Mouse (Mus musculus): ENCODE measurements at regions not wholly inside any gene's neighbourhood (a gene's known extent, or its start where the extent isn't known, plus 50 kb on each side); places are given as distances from the start of the nearest gene placed in this dataset.

DNA sequence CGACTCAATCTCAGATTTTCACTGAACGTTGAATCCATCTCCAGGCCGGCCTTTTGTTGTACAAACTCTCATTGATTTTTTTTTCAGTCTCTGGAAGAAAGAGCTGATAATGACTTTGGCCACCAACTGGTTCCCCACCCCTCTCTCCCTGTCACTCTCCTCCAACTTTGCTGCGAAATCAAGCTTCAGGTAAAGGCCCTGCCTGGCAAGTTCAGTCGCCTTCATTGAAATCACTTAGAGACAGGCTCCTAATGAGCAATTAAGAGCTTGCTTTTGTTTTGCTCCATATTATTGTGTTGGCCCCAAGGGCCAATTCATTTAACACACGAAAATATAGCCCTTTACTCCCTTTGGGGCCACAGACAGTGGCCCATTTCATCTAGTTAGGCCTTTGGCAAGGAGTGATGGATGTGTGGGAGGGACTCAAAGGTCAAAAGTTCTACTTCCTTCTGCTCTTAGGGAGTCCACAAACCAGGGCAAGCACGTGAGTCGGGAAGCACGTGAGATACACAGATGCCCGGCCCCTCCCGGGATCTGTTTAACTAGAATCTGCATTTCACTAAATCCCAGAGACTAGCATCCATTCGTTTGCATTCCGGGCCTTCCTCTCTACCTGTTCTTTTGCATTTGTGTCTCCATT lies 120.0 kb downstream of the Dact1 start:
- DNase-seq (ENCODE audit: inconsistent ontology term), result peak; percentile 16

DNA sequence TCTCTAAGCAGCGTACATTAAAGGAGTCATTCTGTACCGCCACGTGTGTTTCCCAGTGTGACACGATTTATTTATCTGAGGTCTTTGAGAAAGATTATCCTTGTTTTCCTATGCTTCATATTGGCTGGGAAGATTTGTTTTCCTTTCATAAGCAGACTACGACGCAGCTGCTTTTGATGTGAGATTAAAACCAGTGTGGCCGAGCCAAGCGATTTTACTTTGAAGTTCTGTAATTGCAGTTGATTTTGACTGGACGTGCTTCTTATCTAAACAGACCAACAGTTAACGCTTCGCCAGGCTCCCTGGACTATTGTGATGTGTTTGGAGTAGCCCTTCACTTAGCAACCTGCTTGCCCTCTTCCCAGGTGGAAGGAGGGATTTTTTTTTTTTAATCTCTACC lies 120.6 kb downstream of the Dact1 start:
- DNase-seq (ENCODE audit: inconsistent ontology term), result no peak

DNA sequence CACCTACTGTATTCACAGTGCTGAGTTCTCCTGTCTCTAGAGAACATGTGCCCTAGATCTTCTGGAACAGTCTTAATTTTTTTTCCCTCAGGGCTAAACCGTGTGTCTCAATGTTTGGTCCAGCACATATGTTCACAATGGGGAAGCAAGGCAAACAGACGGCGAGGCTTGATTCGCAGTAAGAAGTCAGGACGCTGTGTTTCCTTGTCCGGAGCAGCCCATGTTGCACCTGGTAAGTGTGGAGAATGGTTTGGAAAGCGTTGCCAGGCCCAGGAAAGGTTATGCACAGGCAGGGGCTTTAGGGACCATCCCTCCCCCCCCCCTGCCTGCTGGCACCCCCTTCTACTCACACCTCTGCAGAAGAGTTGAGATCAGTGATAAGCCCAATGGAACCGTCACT lies 121.4 kb downstream of the Dact1 start:
- DNase-seq (ENCODE audit: inconsistent ontology term), result no peak

DNA sequence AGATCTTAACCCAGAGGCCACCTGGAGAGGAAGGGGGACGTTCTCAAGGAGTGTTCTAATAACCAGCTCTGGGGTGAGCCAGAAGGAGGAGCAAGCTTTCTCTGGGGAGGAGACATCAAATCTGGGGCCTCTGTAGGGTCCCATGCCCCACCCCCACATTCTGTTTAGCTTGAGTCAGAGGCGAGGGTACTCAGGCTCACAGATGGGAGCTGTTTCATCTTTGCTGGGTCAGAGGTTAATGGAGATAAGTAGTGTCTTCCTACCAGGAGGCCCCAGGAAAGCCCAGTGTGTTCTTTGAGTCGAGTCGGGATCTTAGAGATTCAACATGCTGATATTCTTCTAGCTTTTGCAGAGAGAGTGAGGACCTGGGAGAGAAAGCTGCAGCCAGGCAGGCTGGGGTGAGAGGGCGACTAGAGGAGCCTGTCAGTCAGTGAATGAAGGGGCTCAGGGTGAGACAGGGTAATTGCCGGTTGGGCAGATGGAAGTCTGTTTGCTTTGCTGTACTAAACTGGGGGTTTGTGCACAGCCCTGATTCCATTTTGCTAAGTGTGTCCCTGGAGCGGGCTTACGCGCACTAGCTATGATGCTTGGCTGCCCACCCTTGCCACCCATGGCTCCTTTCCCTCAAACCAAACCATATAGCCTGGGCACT lies 124.0 kb downstream of the Dact1 start:
- no peak for DNase-seq (ENCODE audit: inconsistent ontology term)

DNA sequence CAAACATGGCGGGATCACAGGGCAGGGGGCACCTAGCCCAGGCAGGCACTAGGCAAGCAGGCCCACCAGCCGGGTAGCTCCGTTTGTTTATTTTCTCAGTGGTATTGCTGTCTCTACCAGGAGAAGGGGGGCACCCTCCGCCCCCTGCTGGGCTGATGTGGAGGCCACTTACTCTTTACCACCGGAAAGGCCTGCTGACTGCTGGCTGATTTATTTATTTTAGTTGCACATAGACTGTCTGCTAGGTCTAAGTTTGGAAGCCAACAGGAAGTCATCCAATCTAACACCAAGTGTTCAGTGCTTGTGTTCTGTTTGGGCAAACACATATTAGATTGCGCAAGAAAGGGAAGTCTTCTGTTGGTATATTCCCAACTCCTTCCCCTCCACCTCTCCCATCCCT lies 128.6 kb downstream of the Dact1 start:
- no peak for DNase-seq (ENCODE audit: inconsistent ontology term)

DNA sequence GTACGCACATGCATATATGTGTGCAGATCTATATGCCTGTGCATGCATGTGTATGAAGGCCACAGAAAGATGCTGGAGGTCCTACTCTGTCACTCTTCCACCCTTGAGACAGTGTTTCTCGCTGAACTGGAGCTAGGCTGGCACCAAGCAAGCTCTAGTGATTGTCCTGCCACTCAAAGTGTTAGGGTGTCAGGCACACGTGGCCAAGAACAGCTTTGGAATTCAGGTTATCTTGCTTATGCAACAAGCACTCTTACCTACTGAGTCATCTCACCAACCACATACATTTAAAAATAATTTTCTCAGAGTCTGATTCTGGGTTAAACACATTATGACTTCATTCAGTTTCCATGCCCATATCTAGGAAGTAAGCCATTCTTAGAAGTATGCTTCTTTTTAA lies 131.2 kb downstream of the Dact1 start:
- DNase-seq (ENCODE audit: inconsistent ontology term), result peak; percentile 11

DNA sequence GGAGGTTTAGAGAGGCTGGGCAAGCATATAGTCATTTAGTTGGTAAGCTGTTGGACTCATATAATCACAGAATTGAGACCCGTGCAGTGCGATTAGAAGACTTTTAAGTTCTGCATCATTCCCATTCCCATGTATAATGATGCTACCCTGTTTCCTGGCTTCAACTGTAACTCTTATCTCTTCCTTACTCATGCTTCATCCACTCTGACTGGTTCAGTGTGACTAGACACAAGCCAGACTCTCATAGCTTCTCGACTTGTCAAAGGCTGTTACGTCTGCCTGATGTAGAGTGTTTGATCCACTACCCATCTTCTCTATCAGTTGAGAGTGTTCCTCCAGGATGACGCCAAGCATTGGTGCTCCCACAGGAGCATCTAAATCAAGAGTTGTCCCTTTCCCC lies 131.6 kb downstream of the Dact1 start:
- no peak for DNase-seq (ENCODE audit: inconsistent ontology term)

DNA sequence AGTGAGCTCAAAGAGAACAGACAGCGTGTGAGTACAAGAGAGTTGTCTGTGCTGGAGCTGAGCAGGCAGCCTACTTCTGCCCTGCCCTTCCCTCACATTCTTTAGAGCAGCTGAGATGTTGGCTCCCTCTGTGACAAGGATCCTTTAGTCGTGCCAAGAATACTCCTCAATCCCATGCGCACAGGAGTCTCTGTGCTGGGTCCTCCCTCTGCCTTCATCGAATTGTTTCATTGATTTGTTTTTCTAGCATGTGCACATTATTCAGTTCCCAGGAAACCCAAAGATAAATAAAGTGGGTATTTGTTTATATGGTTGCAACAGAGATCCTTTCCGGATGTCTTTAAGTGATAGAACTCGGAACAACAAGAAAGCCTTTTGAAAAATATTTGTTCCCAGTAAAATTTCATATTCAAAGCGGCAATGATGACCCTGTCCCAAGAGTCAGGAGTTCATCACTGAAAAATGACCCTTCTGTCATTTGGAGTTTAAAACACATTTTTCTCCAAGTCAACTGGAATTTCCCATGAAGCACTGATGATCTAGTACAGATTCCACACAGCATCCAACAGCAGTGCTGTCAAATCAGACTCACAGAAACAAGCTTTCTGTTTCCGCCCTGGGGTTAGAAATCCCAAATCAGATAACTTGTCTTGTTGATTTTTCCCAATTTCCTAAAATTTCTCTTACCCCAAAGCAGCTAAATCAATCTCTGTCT lies 136.7 kb downstream of the Dact1 start:
- no peak for DNase-seq (ENCODE audit: inconsistent ontology term)

DNA sequence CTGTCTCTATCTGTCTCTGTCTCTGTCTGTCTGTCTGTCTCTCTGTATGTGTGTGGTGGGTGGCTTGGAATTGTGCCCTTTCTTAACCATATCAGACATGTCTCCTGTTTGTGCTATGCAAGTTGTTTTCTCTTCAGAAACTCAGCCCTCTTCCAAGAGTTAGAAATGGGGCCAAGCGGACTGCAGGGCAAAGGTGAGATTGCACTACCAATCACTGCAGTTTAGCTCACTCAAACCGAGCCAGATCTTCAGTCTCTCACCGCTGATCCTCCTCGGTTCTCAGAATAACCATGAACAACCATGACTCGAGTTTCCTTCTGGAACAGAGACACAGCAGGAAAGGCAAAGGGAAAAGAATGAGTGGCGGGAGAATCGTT lies 137.2 kb downstream of the Dact1 start:
- DNase-seq (ENCODE audit: inconsistent ontology term), result no peak

DNA sequence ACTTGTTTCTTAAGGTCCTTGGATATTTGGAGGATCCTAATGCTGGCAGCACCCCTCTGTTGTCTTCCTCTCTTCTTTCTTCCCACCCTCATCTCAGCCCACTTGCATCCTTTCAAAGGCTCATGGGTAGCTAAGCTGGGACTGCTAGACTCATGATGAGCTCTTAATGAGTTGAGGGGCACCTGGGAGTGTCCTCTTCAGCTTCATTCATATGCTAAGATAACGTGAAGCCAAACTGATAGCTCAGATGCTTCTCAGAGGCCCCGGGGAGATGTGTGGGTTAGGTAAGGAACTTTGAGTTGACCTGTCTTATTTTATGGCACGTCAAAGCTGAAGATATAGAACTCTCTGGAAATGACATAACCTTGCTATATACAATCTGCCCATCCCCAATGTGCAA lies 139.3 kb downstream of the Dact1 start:
- DNase-seq (ENCODE audit: inconsistent ontology term), result no peak

DNA sequence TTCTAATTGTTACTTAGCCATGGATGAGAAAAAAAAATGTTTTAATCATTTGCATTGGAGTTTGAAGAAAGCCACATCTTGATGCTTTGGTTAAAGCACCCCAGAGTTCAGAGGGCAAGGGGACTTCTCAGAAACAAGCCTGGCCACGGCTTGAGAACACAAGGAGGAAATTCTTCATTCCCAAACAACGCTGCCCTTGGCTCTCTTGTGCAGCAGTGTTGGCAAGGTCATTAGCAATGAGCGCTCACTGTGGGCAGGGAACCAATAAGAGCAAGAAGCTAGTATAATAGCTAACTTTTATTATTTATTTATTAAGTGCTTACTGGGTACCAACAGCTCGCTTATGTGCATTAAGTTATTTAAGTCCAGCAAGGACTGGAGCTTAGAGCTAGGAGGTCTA lies 140.4 kb downstream of the Dact1 start:
- no peak for DNase-seq (ENCODE audit: inconsistent ontology term)

DNA sequence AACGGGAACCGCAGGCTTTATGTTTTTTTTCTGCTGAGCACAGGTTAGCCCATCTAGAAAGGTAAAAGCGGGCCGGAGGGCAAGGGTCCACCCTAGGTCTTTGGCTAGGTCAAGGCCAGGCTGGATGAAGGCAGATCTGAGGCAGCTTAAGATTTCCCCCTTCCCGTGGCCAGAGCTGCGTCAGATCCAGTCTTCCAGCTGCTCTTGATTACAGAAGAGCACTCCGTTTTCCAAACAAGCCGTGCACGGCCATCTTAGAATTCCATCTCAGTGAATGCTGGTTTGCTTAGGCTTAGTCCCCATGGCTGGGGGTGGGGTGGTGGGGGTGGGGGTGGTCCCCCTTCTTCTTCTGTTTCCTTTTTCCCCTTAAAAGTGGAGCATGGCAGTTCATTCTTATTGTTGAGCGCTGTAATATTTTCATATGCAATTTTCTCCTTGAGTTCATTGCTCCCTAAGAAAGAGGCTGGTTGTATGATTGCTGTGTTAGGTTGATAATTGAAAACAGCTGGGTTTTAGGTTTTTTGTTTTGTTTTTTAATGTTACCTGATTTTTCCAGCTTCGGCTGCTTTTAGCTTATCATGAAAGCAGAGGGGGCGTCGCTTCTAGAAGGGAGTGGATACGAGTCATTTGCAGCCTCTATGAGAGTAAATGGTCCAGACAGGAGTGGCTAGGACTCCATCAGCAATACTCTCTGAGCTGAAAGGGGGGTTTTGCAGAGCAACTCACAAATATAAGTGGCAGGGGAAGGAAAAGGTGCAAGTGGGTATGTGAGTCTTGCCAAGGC lies 141.2 kb downstream of the Dact1 start:
- DNase-seq (ENCODE audit: inconsistent ontology term), result no peak

DNA sequence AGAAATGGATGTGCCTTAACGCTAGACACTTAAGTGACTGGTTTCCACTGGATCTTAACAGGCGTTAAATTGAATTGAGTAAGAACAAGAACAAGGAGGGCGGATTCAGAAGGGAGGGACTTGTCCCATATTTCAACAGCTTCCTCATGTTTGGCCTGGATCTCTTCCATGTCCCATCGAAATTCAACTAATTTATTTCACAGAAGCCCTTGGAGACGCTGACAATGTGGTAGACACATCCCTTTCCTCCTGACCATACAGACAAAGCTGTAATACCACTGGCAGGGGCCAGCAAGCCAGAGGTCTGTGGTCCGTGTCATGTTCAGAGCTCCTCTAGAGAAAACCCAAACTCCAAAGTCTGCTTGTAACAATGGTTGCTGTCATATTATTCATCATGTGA lies 147.2 kb downstream of the Dact1 start:
- DNase-seq (ENCODE audit: inconsistent ontology term), result no peak

DNA sequence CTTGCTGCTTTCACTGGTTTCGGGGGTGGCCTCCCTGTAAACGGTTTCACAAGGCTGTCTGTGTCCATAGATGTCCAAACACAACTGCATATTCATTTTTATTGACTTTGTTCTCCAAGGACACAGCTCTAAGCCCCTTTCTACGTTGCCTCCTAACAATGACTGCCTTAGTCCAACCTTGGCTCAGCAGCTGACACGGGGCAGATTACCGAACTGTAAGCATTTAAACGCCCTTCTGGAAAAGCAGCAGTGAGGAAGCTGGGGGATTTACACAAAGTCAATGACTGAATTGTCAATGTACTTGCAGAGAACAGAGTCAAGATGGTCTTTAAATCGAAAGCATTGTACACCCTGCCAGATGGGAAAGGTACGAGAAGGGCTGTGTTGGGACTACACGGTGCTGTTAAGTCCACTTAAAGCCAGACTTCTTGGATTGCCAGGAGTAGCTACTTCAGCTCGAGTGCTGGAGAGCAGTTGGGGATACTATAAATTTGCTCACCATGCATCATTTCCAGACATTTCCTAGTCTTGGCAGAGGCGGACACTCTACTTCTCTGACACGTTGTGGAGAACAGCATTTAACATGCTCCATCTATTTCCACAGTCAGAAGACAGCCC lies 149.0 kb downstream of the Dact1 start:
- DNase-seq (ENCODE audit: inconsistent ontology term), result no peak

DNA sequence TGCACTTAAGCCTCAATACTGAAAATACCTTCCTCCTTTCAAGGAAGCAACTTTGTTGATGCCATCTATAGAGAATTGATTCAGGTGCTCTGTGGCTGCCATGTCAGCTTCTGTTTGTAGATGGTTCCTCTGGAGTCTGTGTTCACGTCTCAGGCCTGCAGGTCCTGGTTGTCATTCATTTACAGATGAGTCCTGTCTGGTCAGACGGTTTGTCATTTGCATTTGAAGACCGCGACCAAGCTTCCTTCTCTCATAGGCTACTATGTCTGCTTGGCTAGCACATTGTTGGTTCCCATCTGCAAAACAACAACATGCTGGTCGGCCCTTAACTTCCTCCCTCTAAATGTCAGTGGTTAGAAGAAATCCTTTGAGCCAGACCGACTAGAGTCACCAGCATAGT lies 151.0 kb downstream of the Dact1 start:
- DNase-seq (ENCODE audit: inconsistent ontology term), result no peak

DNA sequence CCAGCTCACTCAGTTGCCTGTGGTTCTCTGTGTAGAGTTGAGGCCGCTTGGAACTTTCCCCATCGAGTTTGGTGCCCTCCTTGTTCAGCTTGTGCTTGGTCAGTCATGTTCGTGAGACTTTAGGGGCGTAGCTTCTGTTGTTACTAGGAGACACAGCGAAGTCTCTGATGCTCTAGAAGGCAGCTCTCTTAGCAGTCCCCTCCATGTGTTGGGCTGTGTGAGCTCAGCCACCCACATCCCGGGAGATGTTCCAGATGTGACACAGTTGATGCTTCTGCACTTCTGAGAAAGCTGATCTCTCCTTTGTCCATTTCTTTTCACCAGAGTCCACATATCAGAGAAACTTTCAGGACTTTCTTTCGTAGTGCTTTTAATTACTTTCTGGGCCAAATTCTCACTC lies 158.1 kb downstream of the Dact1 start:
- DNase-seq (ENCODE audit: inconsistent ontology term), result no peak

DNA sequence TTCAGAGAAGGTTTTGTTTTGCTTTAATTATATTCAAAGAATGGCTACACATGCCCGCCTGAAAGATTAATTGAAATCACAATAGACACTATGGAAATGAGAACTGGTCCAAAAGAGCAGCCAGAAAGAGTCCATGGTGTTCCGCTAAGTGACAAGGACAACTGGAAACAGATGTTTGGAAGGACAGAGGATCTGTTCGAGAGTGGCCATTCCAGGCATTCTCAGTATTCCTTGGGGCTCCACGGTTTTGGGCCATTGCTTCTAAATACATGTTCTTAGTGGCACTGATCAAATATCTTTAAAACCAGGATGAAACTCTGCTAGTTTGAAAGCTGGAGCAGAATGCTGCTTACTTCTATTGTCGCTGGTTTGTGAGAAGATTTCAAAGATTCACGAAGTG lies 158.6 kb downstream of the Dact1 start:
- DNase-seq (ENCODE audit: inconsistent ontology term), result peak; percentile 38

DNA sequence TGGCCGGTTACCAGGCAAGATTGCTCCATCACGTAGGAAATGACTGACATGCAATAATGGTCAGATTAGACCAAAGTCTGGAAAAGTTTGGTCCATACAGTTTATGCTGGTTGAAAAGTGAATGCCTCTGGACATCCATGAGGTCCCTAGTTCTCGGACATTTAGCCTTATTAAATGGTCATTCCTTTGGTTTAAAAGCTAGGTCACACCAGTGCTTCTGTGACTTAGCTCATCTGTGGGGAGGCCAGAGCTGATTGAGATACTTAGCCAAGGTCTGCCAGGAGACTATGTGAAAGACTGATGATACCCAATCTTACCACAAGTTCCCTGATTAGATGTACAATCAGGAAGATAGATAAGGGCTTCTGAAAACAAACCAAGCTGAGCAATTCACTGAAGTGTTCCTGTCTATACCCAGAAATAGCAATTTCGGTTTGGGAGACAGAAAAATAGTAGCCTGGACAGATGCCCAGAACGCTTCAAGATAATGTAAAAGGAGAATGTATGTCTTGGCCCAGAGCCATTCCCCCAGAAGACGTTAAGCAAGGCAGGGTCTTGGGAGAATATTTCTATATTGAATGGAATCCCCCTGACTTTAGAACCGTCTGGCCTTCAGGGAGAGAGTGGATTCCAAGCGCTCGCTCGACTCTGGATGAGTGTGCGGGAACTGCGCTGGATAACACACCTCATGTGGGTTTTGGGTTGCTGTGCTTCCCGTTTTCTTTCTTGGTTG lies 161.5 kb downstream of the Dact1 start:
- no peak for DNase-seq (ENCODE audit: inconsistent ontology term)

DNA sequence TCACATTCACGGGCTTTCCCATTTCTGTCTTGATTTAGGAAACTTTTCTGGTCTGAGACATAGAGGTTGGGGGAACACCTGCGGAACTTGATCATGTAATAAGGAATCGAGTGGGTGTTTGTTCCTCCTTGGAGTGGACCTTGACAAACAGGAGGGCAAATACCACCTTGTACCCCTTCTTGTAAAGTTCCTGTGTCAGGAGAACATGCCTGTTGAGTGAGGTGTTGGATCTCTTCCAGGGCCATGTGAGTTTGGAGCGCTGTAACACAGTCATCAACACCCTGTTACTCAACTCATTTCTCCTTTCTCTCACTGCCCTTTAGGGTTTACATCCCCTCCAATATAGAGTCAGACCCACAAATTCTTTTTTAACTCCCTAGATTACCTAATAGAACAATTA lies 162.0 kb downstream of the Dact1 start:
- DNase-seq (ENCODE audit: inconsistent ontology term), result no peak

DNA sequence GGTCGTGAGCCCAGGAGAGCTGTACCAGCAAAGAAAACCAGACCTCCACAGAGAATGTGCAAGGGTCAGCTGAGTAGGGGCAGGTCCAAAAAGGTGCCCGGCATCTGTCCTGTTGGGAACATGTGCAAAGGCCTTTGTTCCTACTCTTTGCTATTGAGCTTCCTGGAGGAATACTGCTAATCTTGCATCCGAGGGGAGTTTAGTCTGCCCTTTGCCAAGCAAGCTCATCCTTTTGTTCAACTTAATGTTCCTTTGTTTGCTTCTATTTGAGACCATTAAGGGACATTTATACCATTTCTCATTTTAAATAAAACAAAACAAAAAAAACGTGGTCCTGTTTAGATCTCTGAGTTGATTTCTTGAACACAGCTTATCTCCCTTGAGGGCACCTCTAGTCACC lies 166.6 kb downstream of the Dact1 start:
- no peak for DNase-seq (ENCODE audit: inconsistent ontology term)

DNA sequence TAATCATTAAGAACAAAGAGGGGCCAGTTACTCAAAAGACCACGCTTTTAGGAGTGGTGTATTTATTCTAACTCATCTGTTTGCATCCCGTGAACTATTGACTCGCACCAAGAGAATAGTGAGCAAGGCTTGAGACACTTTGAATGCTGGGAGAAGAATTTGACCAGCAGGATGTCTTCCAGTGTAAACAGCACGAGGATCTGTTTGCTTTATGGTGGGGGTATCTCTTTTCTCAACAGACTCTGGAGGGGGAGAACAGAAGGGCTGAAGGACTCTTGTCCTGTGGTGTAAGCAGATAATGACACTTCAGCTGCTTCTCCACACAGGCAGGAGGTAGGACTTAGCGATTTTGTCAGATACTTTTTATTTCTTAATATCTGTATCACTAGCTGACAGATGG lies 168.0 kb downstream of the Dact1 start:
- DNase-seq (ENCODE audit: inconsistent ontology term), result no peak
